Mouse (Mus musculus) forebrain, embryonic 12.5 days (tissue): ENCODE results near the gene Kif18a. TPM values are rescaled to one million over a fixed set of nuclear protein-coding genes. Genes with fewer than 3 reads are reported as not detected.
A peak's percentile ranks its signal among the peaks of the same experiment; 100 is the strongest.

ENCODE experiments used
- ATAC-seq: fragments of 200-750 bp; cut with Nextera tagmentation; 2 replicates; pipeline ENCODE4 v1.8.0; 2017; ENCODE audit warnings: moderate TSS enrichment; ENCODE audit not compliant: low FRiP score
- H3K27ac ChIP-seq: fragments of 300-500 bp; sonication (generic); 2 replicates; pipeline ENCODE4 v1.5.1; 2016; ENCODE audit warnings: mild to moderate bottlenecking
- H3K27me3 ChIP-seq: fragments of 300-500 bp; sonication (generic); 2 replicates; pipeline ENCODE4 v1.6.1; 2016; ENCODE audit warnings: mild to moderate bottlenecking
- H3K36me3 ChIP-seq: fragments of 300-500 bp; sonication (generic); replicated peaks from 2 replicates; pipeline ENCODE4 v1.6.1; 2016; ENCODE audit warnings: mild to moderate bottlenecking
- H3K4me1 ChIP-seq: fragments of 300-500 bp; sonication (generic); 2 replicates; pipeline ENCODE4 v1.6.1; 2016
- H3K4me2 ChIP-seq: fragments of 300-500 bp; sonication (generic); 2 replicates; pipeline ENCODE4 v1.6.1; 2016; ENCODE audit warnings: mild to moderate bottlenecking, moderate library complexity
- H3K4me3 ChIP-seq: fragments of 300-500 bp; sonication (generic); replicated peaks from 2 replicates; pipeline ENCODE4 v1.5.1; 2016; ENCODE audit warnings: mild to moderate bottlenecking
- H3K9ac ChIP-seq: fragments of 300-500 bp; sonication (generic); 2 replicates; pipeline ENCODE4 v1.6.1; 2016; ENCODE audit warnings: mild to moderate bottlenecking
- H3K9me3 ChIP-seq: fragments of 300-500 bp; sonication (generic); 2 replicates; pipeline ENCODE4 v1.6.1; 2016
- WGBS: fragments of 180-500 bp; shearing (Covaris S2); methylation state at CpG from one replicate; pipeline ENCODE4 v1.1.7; 2016; 5-methylcytosine and 5-hydroxymethylcytosine counted together
- polyA plus RNA-seq: library from polyadenylated mRNA; unstranded; fragments of >200 nt; fragmentation: Nextera tagmentation; extraction: Ambion mirVana; gene quantifications from 2 replicates; pipeline ENCODE4 v1.2.1, GENCODE M21; 2016

Gene Kif18a
- polyA plus RNA-seq, result 38.8 and 39.6 TPM in 2 replicates

DNA sequence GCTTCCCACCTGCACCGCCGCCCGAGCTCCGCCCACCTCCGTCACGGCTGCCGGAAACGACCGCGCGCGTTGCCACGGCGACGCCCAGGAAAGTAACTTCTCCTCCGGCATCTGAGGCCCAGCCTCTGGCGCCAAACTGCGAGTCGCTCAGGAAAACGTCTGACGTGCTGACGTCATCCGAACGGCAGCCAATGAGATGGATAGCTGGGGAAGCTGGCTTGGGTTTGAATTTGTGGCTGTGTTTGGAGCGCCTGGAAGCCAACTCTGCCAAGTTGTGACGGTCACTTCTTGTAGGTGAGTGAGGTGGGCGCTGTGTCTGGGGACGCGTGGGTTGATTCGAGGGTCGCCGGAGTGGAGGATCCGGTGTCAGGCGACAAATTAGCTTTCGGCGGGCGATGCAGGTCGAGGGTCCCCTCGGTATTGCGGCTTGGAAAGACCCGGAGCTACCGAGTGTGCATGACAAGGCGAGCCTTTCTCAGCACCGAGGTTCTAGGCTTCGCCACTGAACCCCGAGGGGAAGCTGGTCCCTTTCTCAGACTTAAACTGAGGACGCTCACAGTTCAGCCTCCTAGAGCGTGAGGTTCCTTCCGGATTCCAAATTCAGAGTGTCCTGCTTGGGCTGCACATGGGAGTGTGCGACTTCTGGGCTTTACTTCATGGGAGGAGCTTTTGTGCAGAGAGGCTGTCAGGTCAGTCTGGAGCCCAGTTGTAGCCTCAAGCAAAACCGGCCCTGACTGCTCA is at the start of gene Kif18a, which contains the start of gene Mettl15:
Gene Kif18a (plus strand): TSS at position 139 of the 741 bp plus-strand sequence.
Gene Mettl15 (minus strand): TSS at position 149 of the 741 bp plus-strand sequence.
- H3K9ac ChIP-seq, result peak within 1 kb of the TSS; percentile 67
- ATAC-seq, result peak; percentile 98
- WGBS, result under 1% methylated on average over 51 of the region's 51 CpGs
- no peaks in the 10 kb centered on the region for H3K27me3 ChIP-seq
- H3K4me3 ChIP-seq, result peak within 1 kb of the TSS; percentile 68
- H3K9me3 ChIP-seq, result no peaks in the 10 kb centered on the region
- peaks cover 14% of the 10 kb centered on the region for H3K4me1 ChIP-seq
- peak within 1 kb of the TSS; percentile 67 for H3K4me2 ChIP-seq
- no peaks in the 10 kb centered on the region for H3K36me3 ChIP-seq
- H3K27ac ChIP-seq, result peak within 1 kb of the TSS; percentile 86

DNA sequence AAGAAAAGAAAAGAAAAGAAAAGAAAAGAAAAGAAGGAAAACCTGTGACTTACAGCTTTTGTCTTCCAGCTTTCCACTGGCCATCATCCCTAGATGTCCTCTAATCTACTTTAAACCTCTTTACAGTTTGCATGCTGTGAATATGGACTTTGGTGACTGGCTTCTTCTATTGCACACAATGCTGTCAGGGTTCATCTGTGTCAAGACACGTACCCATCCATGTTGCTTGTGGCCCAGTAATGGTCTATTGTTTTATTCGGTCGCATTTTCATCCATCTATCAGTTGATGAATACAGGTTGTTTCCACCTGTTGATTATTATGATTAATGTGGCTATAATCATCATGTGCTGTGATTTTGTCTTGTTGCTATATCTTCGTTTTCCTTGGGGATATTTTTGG is 46.7 kb upstream of the Kif18a start:
- 87% methylated on average over 4 of the region's 4 CpGs for WGBS
- ATAC-seq, result no peak
- Histone ChIP-seq H3K4me2 (no peak overlapping the region), H3K27ac (no peak overlapping the region), H3K27me3 (no peaks in the 10 kb centered on the region), H3K4me1 (no peaks in the 10 kb centered on the region), H3K4me3 (no peak overlapping the region), H3K9me3 (no peaks in the 10 kb centered on the region), H3K9ac (no peak overlapping the region), H3K36me3 (no peaks in the 10 kb centered on the region)

DNA sequence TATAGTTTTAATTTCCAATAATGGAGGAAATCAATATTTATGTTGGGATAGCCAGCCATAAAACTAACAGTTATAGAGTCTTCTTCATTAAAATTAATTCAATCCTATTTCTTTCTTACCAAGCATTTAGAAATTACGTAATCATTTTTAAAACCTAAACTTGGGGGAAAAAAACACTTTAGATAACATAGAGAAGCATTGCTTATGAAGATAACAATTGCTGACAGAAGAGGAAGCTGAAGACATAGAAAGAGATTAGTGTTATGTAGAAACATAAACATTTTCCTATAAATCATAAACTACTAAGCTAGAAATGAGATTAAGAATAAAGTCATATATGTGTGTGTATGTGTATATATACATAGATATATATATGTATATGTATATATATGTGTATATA is 44.8 kb upstream of the Kif18a start:
- 96% methylated on average over 1 of the region's 1 CpGs for WGBS
- no peaks in the 10 kb centered on the region for H3K36me3 ChIP-seq

DNA sequence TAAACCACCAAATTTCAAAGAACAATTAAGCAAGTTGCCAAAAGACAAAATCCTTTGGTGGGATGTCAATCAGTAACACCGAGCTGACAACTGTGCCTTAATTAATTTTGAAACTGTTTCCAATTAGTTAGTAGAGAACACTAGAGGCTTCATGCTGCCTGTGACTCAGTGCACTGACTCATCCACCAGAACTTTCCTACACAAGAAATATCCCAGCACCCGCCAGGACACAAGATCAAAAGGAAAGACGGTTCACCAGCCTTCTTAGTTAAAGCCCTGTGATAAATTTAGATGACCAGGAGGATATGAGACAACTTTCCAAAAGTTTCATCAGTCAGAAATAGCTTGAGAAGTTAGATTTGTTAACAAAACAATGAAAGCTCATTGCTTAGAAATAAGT is 38.6 kb upstream of the Kif18a start:
- Histone ChIP-seq H3K4me1 (no peaks in the 10 kb centered on the region), H3K27ac (no peak overlapping the region), H3K4me3 (no peak overlapping the region), H3K9me3 (no peaks in the 10 kb centered on the region), H3K9ac (no peak overlapping the region), H3K27me3 (no peaks in the 10 kb centered on the region), H3K4me2 (no peak overlapping the region), H3K36me3 (no peaks in the 10 kb centered on the region)
- WGBS, result 36% methylated on average over 3 of the region's 3 CpGs
- no peak for ATAC-seq

More for the DNA sequence above, 44.8 kb upstream of the Kif18a start:
- Histone ChIP-seq H3K27me3 (no peaks in the 10 kb centered on the region), H3K4me1 (no peaks in the 10 kb centered on the region), H3K27ac (no peak overlapping the region), H3K4me2 (no peak overlapping the region), H3K9ac (no peak overlapping the region), H3K9me3 (no peaks in the 10 kb centered on the region), H3K4me3 (no peak overlapping the region)
- no peak for ATAC-seq

DNA sequence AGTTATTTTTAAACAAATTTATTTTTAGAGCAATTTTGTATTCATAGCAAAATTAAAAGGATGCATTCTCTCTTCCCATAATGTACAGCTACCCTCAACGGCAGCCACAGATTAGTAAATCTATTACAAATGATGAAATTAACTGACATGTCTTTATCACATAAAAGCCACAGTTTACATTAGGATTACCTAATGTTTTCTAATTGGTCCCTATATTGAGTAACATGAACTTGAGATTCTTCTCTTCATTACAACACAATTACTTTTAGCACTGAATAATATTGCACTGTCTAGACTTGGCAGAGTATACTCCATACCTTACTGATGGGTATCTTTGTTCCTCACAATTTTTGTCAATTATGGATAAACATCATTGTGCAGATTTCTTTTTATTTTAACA is 17.8 kb upstream of the Kif18a start:
- no peak for ATAC-seq
- H3K27ac ChIP-seq, result no peak overlapping the region
- H3K4me1 ChIP-seq, result no peaks in the 10 kb centered on the region
- H3K27me3 ChIP-seq, result no peaks in the 10 kb centered on the region
- no peaks in the 10 kb centered on the region for H3K9me3 ChIP-seq
- no peak overlapping the region for H3K4me3 ChIP-seq
- H3K9ac ChIP-seq, result no peak overlapping the region
- 94% methylated on average over 1 of the region's 1 CpGs for WGBS
- H3K4me2 ChIP-seq, result no peak overlapping the region
- no peaks in the 10 kb centered on the region for H3K36me3 ChIP-seq

DNA sequence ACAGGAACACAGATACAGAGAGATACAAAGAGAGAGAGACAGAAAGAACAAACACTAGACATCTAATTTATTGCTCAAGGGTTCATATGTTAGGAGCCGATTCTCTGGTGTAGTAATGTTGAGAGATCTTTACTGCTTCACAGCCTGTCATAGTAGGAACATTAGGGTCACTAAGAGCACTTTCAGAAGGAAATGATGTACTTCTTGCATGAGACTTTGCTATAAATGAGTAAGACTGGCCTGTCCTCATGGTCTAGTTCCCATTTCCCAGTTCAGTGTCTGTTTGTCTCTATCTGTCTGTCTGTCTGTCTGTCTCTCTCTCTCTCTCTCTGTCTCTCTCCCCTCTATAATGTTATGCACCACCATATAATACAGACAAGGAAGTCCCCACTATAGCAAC is 7.4 kb upstream of the Kif18a start:
- no peak for ATAC-seq
- Histone ChIP-seq H3K4me2 (no peak overlapping the region), H3K4me1 (peaks cover 4% of the 10 kb centered on the region; the same call in 1 of the 2 replicates), H3K9ac (no peak overlapping the region), H3K27ac (no peak overlapping the region), H3K36me3 (no peaks in the 10 kb centered on the region), H3K9me3 (no peaks in the 10 kb centered on the region), H3K27me3 (no peaks in the 10 kb centered on the region), H3K4me3 (no peak overlapping the region)
- WGBS, result 83% methylated on average over 1 of the region's 1 CpGs

DNA sequence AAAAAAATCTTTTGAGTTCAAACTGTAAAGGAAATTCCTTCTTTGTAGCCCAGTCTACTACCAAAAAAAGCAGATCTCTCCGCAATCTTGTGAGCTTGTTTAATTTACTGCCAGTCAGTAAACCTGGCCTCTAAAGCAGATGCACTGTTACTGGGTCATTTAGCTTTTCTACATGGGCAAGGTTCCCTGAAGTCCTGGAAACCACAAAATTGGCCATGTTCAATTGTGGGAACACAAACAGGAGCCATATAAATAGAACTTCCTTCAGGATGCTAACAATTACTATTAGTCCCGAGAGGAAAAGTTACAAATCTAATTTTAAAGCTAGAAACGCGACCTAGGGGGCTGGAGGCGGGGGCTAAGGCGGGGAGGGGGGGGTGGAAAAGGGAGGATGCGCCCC is 2.9 kb upstream of the Kif18a start:
- Histone ChIP-seq H3K4me3 (peak overlapping the region; percentile 46), H3K9ac (peak overlapping the region; percentile 56), H3K4me1 (peaks cover 14% of the 10 kb centered on the region), H3K36me3 (no peaks in the 10 kb centered on the region), H3K9me3 (no peaks in the 10 kb centered on the region), H3K4me2 (peak overlapping the region; percentile 60), H3K27me3 (no peaks in the 10 kb centered on the region), H3K27ac (no peak overlapping the region)
- ATAC-seq, result no peak
- 10% methylated on average over 7 of the region's 7 CpGs for WGBS

DNA sequence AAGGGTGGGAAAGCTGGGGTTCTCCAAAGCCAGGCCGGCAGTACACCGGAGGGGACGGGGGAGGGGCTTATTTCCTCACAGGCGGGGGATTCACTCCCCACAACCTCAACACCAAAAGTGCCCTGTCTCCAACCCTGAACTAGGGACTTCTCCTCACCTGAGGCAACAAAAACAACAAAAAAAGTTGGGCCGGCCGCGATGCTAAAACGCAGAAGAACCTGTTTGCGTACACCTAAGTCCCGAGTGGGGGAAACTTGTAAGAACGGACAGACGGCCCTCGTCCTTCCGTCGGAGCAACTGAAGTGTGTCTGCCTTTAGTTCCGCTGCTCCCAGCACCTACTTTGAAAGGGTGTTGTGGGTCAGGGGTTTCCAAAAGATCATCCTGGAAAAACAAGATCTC is 2.5 kb upstream of the Kif18a start:
- no peak for ATAC-seq
- H3K36me3 ChIP-seq, result no peaks in the 10 kb centered on the region
- H3K4me3 ChIP-seq, result peak overlapping the region; percentile 46
- no peaks in the 10 kb centered on the region for H3K27me3 ChIP-seq
- peaks cover 14% of the 10 kb centered on the region for H3K4me1 ChIP-seq
- peak overlapping the region; percentile 56 for H3K9ac ChIP-seq
- WGBS, result under 1% methylated on average over 16 of the region's 16 CpGs
- H3K27ac ChIP-seq, result no peak overlapping the region
- H3K9me3 ChIP-seq, result no peaks in the 10 kb centered on the region
- H3K4me2 ChIP-seq, result peak overlapping the region; percentile 60

DNA sequence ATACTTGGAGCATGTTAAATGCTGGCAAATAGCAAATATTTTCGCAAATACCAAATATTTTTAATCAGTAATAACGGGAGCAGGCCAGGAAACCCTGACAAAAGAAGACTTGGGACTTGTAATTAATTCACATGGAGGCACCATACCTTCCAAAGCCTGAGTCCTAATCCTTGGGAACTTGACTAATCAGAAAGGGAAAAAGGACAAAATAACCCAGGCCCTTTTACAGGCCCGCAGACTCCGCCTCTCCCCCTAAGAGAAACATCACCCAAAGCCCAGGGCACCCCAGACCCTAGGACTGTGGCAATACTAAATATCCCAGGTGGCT is 302 bp upstream of the Kif18a start:
- H3K9me3 ChIP-seq, result no peaks in the 10 kb centered on the region
- H3K27me3 ChIP-seq, result no peaks in the 10 kb centered on the region
- peak overlapping the region; percentile 67 for H3K4me2 ChIP-seq
- peak overlapping the region; percentile 54; the same call in 1 of the 2 replicates for H3K27ac ChIP-seq
- ATAC-seq, result no peak
- peak overlapping the region; percentile 68 for H3K4me3 ChIP-seq
- H3K4me1 ChIP-seq, result peaks cover 14% of the 10 kb centered on the region
- H3K9ac ChIP-seq, result peak overlapping the region; percentile 67
- 2% methylated on average over 4 of the region's 4 CpGs for WGBS
- no peaks in the 10 kb centered on the region for H3K36me3 ChIP-seq

DNA sequence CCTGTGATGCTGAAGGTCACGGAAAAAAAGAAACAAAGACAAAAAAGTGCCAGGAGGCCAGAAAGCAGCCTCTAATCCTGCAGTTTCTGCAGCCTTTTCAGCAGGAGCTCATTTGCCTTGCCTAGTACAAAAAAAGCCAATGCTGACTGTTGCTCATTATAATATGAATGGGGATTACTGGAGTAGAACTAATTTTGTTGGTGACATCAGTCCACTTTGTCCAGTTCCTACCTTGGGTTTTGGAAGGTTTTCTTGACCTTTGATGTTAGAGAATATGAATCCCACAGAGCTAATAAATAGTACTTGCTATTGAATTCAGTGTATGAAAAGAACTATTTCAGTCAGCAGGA is 778 bp downstream of the Kif18a start:
- ATAC-seq, result peak; percentile 13; the same call in 1 of the 2 replicates
- 0% methylated on average over 1 of the region's 1 CpGs for WGBS
- no peaks in the 10 kb centered on the region for H3K36me3 ChIP-seq
- H3K4me3 ChIP-seq, result peak overlapping the region; percentile 68
- H3K9ac ChIP-seq, result peak overlapping the region; percentile 67
- H3K27ac ChIP-seq, result peak overlapping the region; percentile 86
- peaks cover 14% of the 10 kb centered on the region for H3K4me1 ChIP-seq
- no peaks in the 10 kb centered on the region for H3K27me3 ChIP-seq
- H3K4me2 ChIP-seq, result peak overlapping the region; percentile 67
- no peaks in the 10 kb centered on the region for H3K9me3 ChIP-seq

DNA sequence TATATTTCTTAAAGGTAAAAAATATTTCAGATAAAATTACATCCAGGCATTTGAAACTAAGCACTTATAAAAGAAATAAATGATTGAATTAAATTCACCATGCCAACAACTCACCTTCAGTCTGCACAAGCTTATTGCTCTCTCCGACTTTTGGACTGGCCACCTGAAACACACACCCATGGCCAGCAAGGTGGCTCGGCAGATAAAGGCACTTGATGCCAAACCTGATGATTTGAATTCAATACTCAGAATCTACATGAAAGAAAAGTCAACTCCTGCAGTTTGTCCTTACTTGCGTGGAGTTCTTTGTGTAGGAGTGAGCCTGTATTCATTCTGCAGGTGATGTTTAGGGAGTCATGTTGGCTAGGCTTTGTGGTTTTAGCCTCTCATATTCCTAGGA is 3.6 kb downstream of the Kif18a start:
- Histone ChIP-seq H3K27me3 (no peaks in the 10 kb centered on the region), H3K36me3 (no peaks in the 10 kb centered on the region), H3K27ac (no peak overlapping the region), H3K4me2 (no peak overlapping the region), H3K4me1 (peaks cover 10% of the 10 kb centered on the region), H3K4me3 (no peak overlapping the region), H3K9me3 (no peaks in the 10 kb centered on the region), H3K9ac (no peak overlapping the region)
- ATAC-seq, result no peak
- WGBS, result 93% methylated on average over 3 of the region's 3 CpGs

DNA sequence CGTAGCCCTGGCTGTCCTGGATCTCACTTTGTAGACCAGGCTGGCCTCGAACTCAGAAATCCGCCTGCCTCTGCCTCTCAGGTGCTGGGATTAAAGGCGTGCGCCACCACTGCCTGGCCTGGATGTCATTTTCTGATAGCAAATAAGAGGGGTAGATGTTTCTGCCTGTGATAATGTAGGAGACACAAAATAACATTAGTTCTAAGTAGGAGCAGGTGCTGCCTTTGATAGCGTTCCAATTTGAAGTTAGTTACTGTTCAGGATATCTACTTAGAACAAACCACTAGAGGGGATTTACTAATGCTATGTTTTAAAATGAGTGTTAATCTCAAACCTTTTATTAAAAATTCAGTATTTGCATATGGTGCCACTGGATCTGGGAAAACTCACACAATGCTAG is 8.8 kb downstream of the Kif18a start:
- Histone ChIP-seq H3K36me3 (peaks cover 25% of the 10 kb centered on the region), H3K9ac (no peak overlapping the region), H3K27me3 (no peaks in the 10 kb centered on the region), H3K4me3 (no peak overlapping the region), H3K4me1 (no peaks in the 10 kb centered on the region), H3K27ac (no peak overlapping the region), H3K9me3 (no peaks in the 10 kb centered on the region), H3K4me2 (no peak overlapping the region)
- WGBS, result 99% methylated on average over 6 of the region's 6 CpGs
- no peak for ATAC-seq

DNA sequence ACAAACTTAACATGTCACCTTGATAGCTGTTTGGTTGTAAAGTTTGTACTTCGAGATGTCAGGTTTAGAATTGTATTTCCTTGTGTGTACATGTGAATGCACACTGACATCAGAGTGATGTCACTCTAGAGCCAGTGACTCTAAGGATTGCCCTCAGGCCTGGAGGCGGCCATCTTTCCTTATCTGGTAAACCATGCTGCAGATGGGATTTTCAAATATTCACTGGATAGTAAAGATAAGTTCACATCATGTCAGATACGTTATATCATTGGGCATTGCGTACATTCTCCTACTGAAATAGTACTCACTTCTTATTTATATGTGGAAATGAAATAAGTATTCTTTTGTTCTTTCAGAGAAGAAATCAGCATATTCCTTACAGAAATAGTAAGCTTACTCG is 15.7 kb downstream of the Kif18a start:
- ATAC-seq, result no peak
- H3K9ac ChIP-seq, result no peak overlapping the region
- H3K27ac ChIP-seq, result no peak overlapping the region
- H3K9me3 ChIP-seq, result no peaks in the 10 kb centered on the region
- no peaks in the 10 kb centered on the region for H3K27me3 ChIP-seq
- no peaks in the 10 kb centered on the region for H3K4me1 ChIP-seq
- WGBS, result 88% methylated on average over 5 of the region's 5 CpGs
- H3K4me2 ChIP-seq, result no peak overlapping the region
- peaks cover 32% of the 10 kb centered on the region for H3K36me3 ChIP-seq
- no peak overlapping the region for H3K4me3 ChIP-seq
